ENCODE assay signal across 14 mouse cellular contexts in genomic region chr8:128078740-128079139, GRCm38 (mm10).
DNase-seq lines count a peak whose midpoint lies in the region; ATAC-seq and TF ChIP-seq lines count a peak whose summit lies in the region.
"Had no signal": no experiment of that assay in that cellular context is flagged by ENCODE, and none has a peak within 500 bp of the region (broad histone marks: within the 10 kb centered on the region; RNA-seq: fewer than 3 reads in every experiment).

No protein-coding gene starts in this region.

- no peaks in the 10 kb centered on the region for H3K36me3 ChIP-seq in liver, adult 2 months (ENCODE audit: control insufficient read depth, insufficient read depth, low read length)
- no peaks in the 10 kb centered on the region for H3K36me3 ChIP-seq in liver, embryonic 11.5 days (ENCODE audit: control insufficient read depth, insufficient read depth, low read length)
- no peaks in the 10 kb centered on the region for H3K36me3 ChIP-seq in splenic B cell, adult 2 months (ENCODE audit: control insufficient read depth, insufficient read depth, low read length, poor library complexity, severe bottlenecking)
- H3K36me3 ChIP-seq in midbrain, embryonic 11.5 days (ENCODE audit: control insufficient read depth, insufficient read depth, low read length): no peaks in the 10 kb centered on the region
- H3K36me3 ChIP-seq: forebrain, embryonic 10.5 days; heart, embryonic 15.5 days; neural tube, embryonic 15.5 days had no signal

- no peak overlapping the region for H3K9ac ChIP-seq in liver, adult 2 months (ENCODE audit: low read depth, low read length)
- no peak overlapping the region for H3K9ac ChIP-seq in liver, embryonic 11.5 days (ENCODE audit: low read depth, low read length)
- no peak overlapping the region for H3K9ac ChIP-seq in midbrain, embryonic 11.5 days (ENCODE audit: low read length)
- H3K9ac ChIP-seq: heart, embryonic 15.5 days; neural tube, embryonic 15.5 days had no signal

- no peak for TF ChIP-seq POLR2A in liver, adult 2 months (IDR thresholded peaks at IDR 0.05; ENCODE audit: extremely low read depth, insufficient read depth, low read length)

- no peaks in the 10 kb centered on the region for H3K4me1 ChIP-seq in liver, adult 2 months (ENCODE audit: control insufficient read depth, insufficient read depth, low read length)
- no peaks in the 10 kb centered on the region for H3K4me1 ChIP-seq in liver, embryonic 11.5 days (replicated peaks; ENCODE audit: control insufficient read depth, insufficient read depth, low read length)
- H3K4me1 ChIP-seq in midbrain, embryonic 11.5 days (ENCODE audit: control insufficient read depth, insufficient read depth, low read length): no peaks in the 10 kb centered on the region
- H3K4me1 ChIP-seq: heart, embryonic 15.5 days; neural tube, embryonic 15.5 days had no signal

- DNase-seq in adrenal gland, adult 2 months: peak; percentile 8
- DNase-seq in adrenal gland, adult 8-10 months: no peak
- DNase-seq in liver, adult 2 months (ENCODE audit: extremely low read depth, low read depth, low spot score): peak; percentile 35
- no peak for DNase-seq in liver, embryonic 11.5 days (ENCODE audit: low spot score)
- peak; percentile 41 for DNase-seq in lung, postnatal 25 days (ENCODE audit: low spot score)
- peak; percentile 76 for DNase-seq in splenic B cell, adult 2 months (ENCODE audit: low read depth, low spot score)
- DNase-seq in embryo, embryonic 10 days (ENCODE audit: low spot score): no peak
- DNase-seq in midbrain, embryonic 11.5 days (ENCODE audit: low spot score, missing footprints): no peak
- DNase-seq: cerebellum, adult 2 months; midbrain, embryonic 14.5 days had no signal

- ATAC-seq in liver, embryonic 11.5 days (replicated peaks; ENCODE audit: low FRiP score): no peak
- no peak for ATAC-seq in midbrain, embryonic 11.5 days (ENCODE audit: low FRiP score)
- ATAC-seq: activated CD4-positive, CD25-positive, alpha-beta regulatory T cell, adult 4 months had no signal

- H3K79me2 ChIP-seq in liver, adult 2 months (ENCODE audit: control insufficient read depth, insufficient read depth, low read length): no peaks in the 10 kb centered on the region

- no peak overlapping the region for H3K27ac ChIP-seq in liver, adult 2 months (replicated peaks; ENCODE audit: insufficient read depth, low read depth, low read length)
- no peak overlapping the region for H3K27ac ChIP-seq in liver, embryonic 11.5 days (ENCODE audit: low read depth, low read length)
- H3K27ac ChIP-seq in midbrain, embryonic 11.5 days (ENCODE audit: low read depth, low read length): no peak overlapping the region
- H3K27ac ChIP-seq: forebrain, embryonic 10.5 days; heart, embryonic 15.5 days; neural tube, embryonic 15.5 days had no signal

- no peak overlapping the region for H3K4me3 ChIP-seq in liver, adult 2 months (ENCODE audit: insufficient read depth, low read depth, low read length)
- H3K4me3 ChIP-seq in liver, embryonic 11.5 days (ENCODE audit: low read depth, low read length): no peak overlapping the region
- no peak overlapping the region for H3K4me3 ChIP-seq in midbrain, embryonic 11.5 days (ENCODE audit: low read depth, low read length)
- H3K4me3 ChIP-seq: forebrain, embryonic 10.5 days; heart, embryonic 15.5 days; neural tube, embryonic 15.5 days had no signal

- WGBS in liver, adult 2 months: 92% methylated on average over 1 of the region's 1 CpGs
- 77% methylated on average over 1 of the region's 1 CpGs for WGBS in liver, embryonic 11.5 days
- 88% methylated on average over 1 of the region's 1 CpGs for WGBS in midbrain, embryonic 11.5 days

- H3K9me3 ChIP-seq in liver, embryonic 11.5 days (ENCODE audit: control insufficient read depth, low read length): no peaks in the 10 kb centered on the region
- H3K9me3 ChIP-seq in midbrain, embryonic 11.5 days (ENCODE audit: control insufficient read depth, low read length): no peaks in the 10 kb centered on the region
- H3K9me3 ChIP-seq: forebrain, embryonic 10.5 days; heart, embryonic 15.5 days; neural tube, embryonic 15.5 days had no signal

- no peaks in the 10 kb centered on the region for H3K27me3 ChIP-seq in liver, adult 2 months (ENCODE audit: control insufficient read depth, insufficient read depth, low read length)
- H3K27me3 ChIP-seq in liver, embryonic 11.5 days (replicated peaks; ENCODE audit: control insufficient read depth, insufficient read depth, low read length): no peaks in the 10 kb centered on the region
- no peaks in the 10 kb centered on the region for H3K27me3 ChIP-seq in splenic B cell, adult 2 months (ENCODE audit: control insufficient read depth, insufficient read depth, low read length, poor library complexity, severe bottlenecking)
- no peaks in the 10 kb centered on the region for H3K27me3 ChIP-seq in midbrain, embryonic 11.5 days (ENCODE audit: control insufficient read depth, insufficient read depth, low read length)
- H3K27me3 ChIP-seq: heart, embryonic 15.5 days; neural tube, embryonic 15.5 days had no signal

- no peak for TF ChIP-seq CTCF in liver, adult 2 months (IDR thresholded peaks at IDR 0.05; ENCODE audit: low read depth, low read length)

- no peak overlapping the region for H3K4me2 ChIP-seq in liver, embryonic 11.5 days
- no peak overlapping the region for H3K4me2 ChIP-seq in midbrain, embryonic 11.5 days
- H3K4me2 ChIP-seq: heart, embryonic 15.5 days; neural tube, embryonic 15.5 days had no signal

Comparison
In these comparisons a context has a peak if more than half of its experiments do, and no peak if none do; other contexts are left out.
1. DNase-seq: peak in adrenal gland, adult 2 months (single experiment), liver, adult 2 months (single experiment), lung, postnatal 25 days (single experiment) and splenic B cell, adult 2 months (single experiment); none in adrenal gland, adult 8-10 months (single experiment), liver, embryonic 11.5 days (single experiment), embryo, embryonic 10 days (single experiment) and midbrain, embryonic 11.5 days (single experiment).